Comparison of ENCODE assay signal across 17 mouse cellular contexts in the genomic region with DNA sequence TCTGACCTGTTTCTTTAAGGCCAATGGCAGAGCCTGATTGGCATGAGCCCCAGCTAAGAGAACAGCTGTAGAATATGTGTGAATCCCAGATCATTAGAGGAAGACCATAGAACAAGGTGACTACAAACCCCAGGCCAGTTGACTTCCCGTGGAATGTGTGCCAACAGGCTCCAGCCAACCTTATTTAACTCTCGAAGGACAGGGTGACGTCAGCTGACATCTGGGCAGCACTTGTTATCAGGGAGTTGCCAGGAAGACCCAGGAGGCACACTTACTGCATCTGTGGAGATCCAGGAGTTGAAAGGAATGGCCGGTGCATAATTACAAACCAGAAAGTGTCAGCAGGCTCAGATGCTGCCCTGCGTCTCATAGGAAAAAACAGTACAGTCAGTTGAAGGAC. TPM values are rescaled to one million over a fixed set of nuclear protein-coding genes. Genes with fewer than 3 reads are reported as not detected.
A peak's percentile ranks its signal among the peaks of the same experiment; 100 is the strongest.
DNase-seq lines count a peak whose midpoint lies in the region; ATAC-seq lines count a peak whose summit lies in the region.
"Had no signal": no experiment of that assay in that cellular context is flagged by ENCODE, and none has a peak within 500 bp of the region (broad histone marks: within the 10 kb centered on the region; RNA-seq: fewer than 3 reads in every experiment).

No protein-coding gene starts in this region.

- no peak overlapping the region for H3K9ac ChIP-seq in kidney, embryonic 14.5 days (ENCODE audit: low read depth, low read length)
- H3K9ac ChIP-seq: embryonic facial prominence, embryonic 12.5 days; hindbrain, embryonic 15.5 days; liver, embryonic 12.5 days; neural tube, embryonic 13.5 days; stomach, embryonic 15.5 days had no signal

- H3K9me3 ChIP-seq in kidney, embryonic 14.5 days (ENCODE audit: control insufficient read depth, low read length) = no peaks in the 10 kb centered on the region
- H3K9me3 ChIP-seq: embryonic facial prominence, embryonic 12.5 days; hindbrain, embryonic 15.5 days; liver, embryonic 12.5 days; neural tube, embryonic 13.5 days; stomach, embryonic 15.5 days had no signal

- no peak overlapping the region for H3K4me3 ChIP-seq in kidney, embryonic 14.5 days (ENCODE audit: low read length)
- H3K4me3 ChIP-seq: embryonic facial prominence, embryonic 12.5 days; hindbrain, embryonic 15.5 days; liver, embryonic 12.5 days; neural tube, embryonic 13.5 days; stomach, embryonic 15.5 days had no signal

- peaks cover 14% of the 10 kb centered on the region; the same call in 1 of the 2 replicates for H3K4me1 ChIP-seq in kidney, embryonic 14.5 days (ENCODE audit: control insufficient read depth, insufficient read depth, low read length)
- H3K4me1 ChIP-seq: hindbrain, embryonic 15.5 days; stomach, embryonic 15.5 days had no signal

- no peak overlapping the region for H3K4me2 ChIP-seq in kidney, embryonic 14.5 days (replicated peaks; ENCODE audit: low read depth, low read length)
- H3K4me2 ChIP-seq: embryonic facial prominence, embryonic 12.5 days; hindbrain, embryonic 15.5 days; liver, embryonic 12.5 days; neural tube, embryonic 13.5 days; stomach, embryonic 15.5 days had no signal

- H3K36me3 ChIP-seq in kidney, embryonic 14.5 days (ENCODE audit: control insufficient read depth, insufficient read depth, low read length) = no peaks in the 10 kb centered on the region
- H3K36me3 ChIP-seq: embryonic facial prominence, embryonic 12.5 days; hindbrain, embryonic 15.5 days; liver, embryonic 12.5 days; neural tube, embryonic 13.5 days; stomach, embryonic 15.5 days had no signal

- H3K27ac ChIP-seq in kidney, embryonic 14.5 days (ENCODE audit: low read depth, low read length) = no peak overlapping the region
- H3K27ac ChIP-seq: embryonic facial prominence, embryonic 12.5 days; hindbrain, embryonic 15.5 days; liver, embryonic 12.5 days; neural tube, embryonic 13.5 days; stomach, embryonic 15.5 days had no signal

- ATAC-seq in kidney, embryonic 14.5 days (ENCODE audit: low FRiP score, low TSS enrichment) = no peak
- no peak for ATAC-seq in frontal cortex, adult (ENCODE audit: low TSS enrichment)
- ATAC-seq: liver, embryonic 12.5 days had no signal

- WGBS in kidney, embryonic 14.5 days = 66% methylated on average over 5 of the region's 5 CpGs

- no peaks in the 10 kb centered on the region for H3K27me3 ChIP-seq in kidney, embryonic 14.5 days (ENCODE audit: control insufficient read depth, insufficient read depth, low read length)
- H3K27me3 ChIP-seq: embryonic facial prominence, embryonic 12.5 days; hindbrain, embryonic 15.5 days; liver, embryonic 12.5 days; neural tube, embryonic 13.5 days; stomach, embryonic 15.5 days had no signal

- peak; percentile 24 for DNase-seq in kidney, adult 9 months
- DNase-seq in adipocyte (ENCODE audit: low spot score) = peak; percentile 37
- peak; percentile 76 to 78 for DNase-seq in adrenal gland, postnatal 36 days
- DNase-seq in kidney, postnatal 10 days = peak; percentile 47
- DNase-seq in urinary bladder, postnatal 14 days (ENCODE audit: low spot score) = no peak
- DNase-seq in layer of hippocampus, adult 8-10 months (ENCODE audit: low spot score in 2 of 2) = no peak
- DNase-seq: cerebellum, adult 11-12 months; layer of hippocampus, adult 9-11 months; retina, postnatal 1 day; thymus, postnatal 36 days had no signal

RNA-seq across cellular contexts. Expression of gene Itga6, which starts 16.6 kb away (rescaled TPM):
- polyA plus RNA-seq in kidney, embryonic 14.5 days (2014; fragmentation: Nextera tagmentation; extraction: Ambion mirVana) = 65.6 and 95.8 TPM in 2 replicates
- total RNA-seq in adrenal gland, postnatal 36 days (2021) = 100 to 1,000 TPM; 156 to 185 TPM
- 10 to 100 TPM; 24.9 to 37.5 (median 30.5) TPM for total RNA-seq in layer of hippocampus, adult 8-10 months (2022)

Comparison
In these comparisons a context has a peak if more than half of its experiments do, and no peak if none do; other contexts are left out.
1. DNase-seq: peak in kidney, adult 9 months (single experiment), adipocyte (single experiment), adrenal gland, postnatal 36 days (2 of 2) and kidney, postnatal 10 days (single experiment); none in urinary bladder, postnatal 14 days (single experiment) and layer of hippocampus, adult 8-10 months (0 of 2).
2. RNA of gene Itga6, which starts 16.6 kb away (total RNA-seq): 156 to 185 TPM in adrenal gland, postnatal 36 days; 24.9 to 37.5 TPM in layer of hippocampus, adult 8-10 months; every median in the first group is over 4 times any median in the second.